Mouse (Mus musculus) heart, embryonic 10.5 days (tissue): ENCODE measurements around the gene Vash2. TPM values are rescaled to one million over a fixed set of nuclear protein-coding genes. Genes with fewer than 3 reads are reported as not detected.

Experiments
- DNase-seq: peaks from one replicate; pipeline ENCODE4 v3.0.0-alpha.2; 2017; ENCODE audit warnings: low spot score
- H3K27ac ChIP-seq: fragments of 300-500 bp; sonication (generic); 2 replicates; pipeline ENCODE4 v1.5.1; 2016; ENCODE audit warnings: mild to moderate bottlenecking
- H3K27me3 ChIP-seq: fragments of 300-500 bp; sonication (generic); 2 replicates; pipeline ENCODE4 v1.6.1; 2016; ENCODE audit warnings: mild to moderate bottlenecking; ENCODE audit not compliant: poor library complexity, insufficient read depth, severe bottlenecking
- H3K36me3 ChIP-seq: fragments of 300-500 bp; sonication (generic); 2 replicates; pipeline ENCODE4 v1.6.1; 2016; ENCODE audit warnings: mild to moderate bottlenecking, moderate library complexity
- H3K4me1 ChIP-seq: fragments of 300-500 bp; sonication (generic); 2 replicates; pipeline ENCODE4 v1.6.1; 2016; ENCODE audit warnings: mild to moderate bottlenecking
- H3K4me3 ChIP-seq: fragments of 300-500 bp; sonication (generic); 2 replicates; pipeline ENCODE4 v1.5.1; 2016; ENCODE audit warnings: mild to moderate bottlenecking, moderate library complexity
- H3K9me3 ChIP-seq: fragments of 300-500 bp; sonication (generic); 2 replicates; pipeline ENCODE4 v1.6.1; 2016; ENCODE audit warnings: mild to moderate bottlenecking, moderate library complexity
- WGBS: fragments of 180-500 bp; shearing (Covaris S2); methylation state at CpG from one replicate; pipeline ENCODE4 v1.1.7; 2016; 5-methylcytosine and 5-hydroxymethylcytosine counted together
- polyA plus RNA-seq: library from polyadenylated mRNA; unstranded; fragments of >200 nt; fragmentation: Nextera tagmentation; extraction: Ambion mirVana; gene quantifications from 2 replicates; pipeline ENCODE4 v1.2.1, GENCODE M21; 2016

Gene Vash2
- polyA plus RNA-seq, 1 experiment from 2014 or later = 56.7 TPM

GRCm38 (mm10) chr1:190971708-190972610 lies 7.1 kb downstream of the Vash2 start:
- 70% methylated on average over 14 of the region's 14 CpGs for WGBS
- peaks cover 84% of the 10 kb centered on the region for H3K36me3 ChIP-seq

GRCm38 (mm10) chr1:190968010-190968409 lies 11.1 kb downstream of the Vash2 start:
- Histone ChIP-seq H3K9me3 (no peaks in the 10 kb centered on the region), H3K4me1 (peaks cover 42% of the 10 kb centered on the region), H3K27me3 (no peaks in the 10 kb centered on the region), H3K36me3 (peaks cover 90% of the 10 kb centered on the region), H3K27ac (no peak overlapping the region), H3K4me3 (no peak overlapping the region)
- no peak for DNase-seq
- WGBS = 90% methylated on average over 7 of the region's 7 CpGs

More at GRCm38 (mm10) chr1:190971708-190972610, 7.1 kb downstream of the Vash2 start:
- DNase-seq = no peak
- H3K4me3 ChIP-seq = 0 out of 2 replicates have a peak overlapping the region, but pooled peaks have one; percentile 7
- no peaks in the 10 kb centered on the region for H3K9me3 ChIP-seq
- H3K27ac ChIP-seq = peak overlapping the region; percentile 80
- H3K4me1 ChIP-seq = peaks cover 64% of the 10 kb centered on the region
- H3K27me3 ChIP-seq = no peaks in the 10 kb centered on the region

GRCm38 (mm10) chr1:190964992-190965780 lies 13.9 kb downstream of the Vash2 start:
- H3K36me3 ChIP-seq = peaks cover 90% of the 10 kb centered on the region
- peaks cover 25% of the 10 kb centered on the region for H3K4me1 ChIP-seq
- no peak overlapping the region for H3K4me3 ChIP-seq
- H3K27ac ChIP-seq = peak overlapping the region; percentile 69
- H3K27me3 ChIP-seq = no peaks in the 10 kb centered on the region
- no peak for DNase-seq
- H3K9me3 ChIP-seq = no peaks in the 10 kb centered on the region
- 69% methylated on average over 15 of the region's 15 CpGs for WGBS

GRCm38 (mm10) chr1:190962760-190963159 lies 16.3 kb downstream of the Vash2 start:
- no peak for DNase-seq
- H3K4me3 ChIP-seq = no peak overlapping the region
- H3K27ac ChIP-seq = no peak overlapping the region
- peaks cover 29% of the 10 kb centered on the region for H3K4me1 ChIP-seq
- 87% methylated on average over 3 of the region's 3 CpGs for WGBS
- no peaks in the 10 kb centered on the region for H3K9me3 ChIP-seq
- peaks cover 93% of the 10 kb centered on the region for H3K36me3 ChIP-seq
- no peaks in the 10 kb centered on the region for H3K27me3 ChIP-seq

- Histone ChIP-seq H3K27me3 (no peaks in the 10 kb centered on the region), H3K27ac (peak overlapping the region; percentile 59), H3K9me3 (no peaks in the 10 kb centered on the region), H3K36me3 (peaks cover 98% of the 10 kb centered on the region), H3K4me3 (no peak overlapping the region), H3K4me1 (peaks cover 43% of the 10 kb centered on the region)
- no peak for DNase-seq
- WGBS = 42% methylated on average over 5 of the region's 5 CpGs
Observed at GRCm38 (mm10) chr1:190958821-190959220, 20.3 kb downstream of the Vash2 start.

GRCm38 (mm10) chr1:190953009-190953408 lies 26.1 kb downstream of the Vash2 start:
- Histone ChIP-seq H3K36me3 (peaks cover 97% of the 10 kb centered on the region), H3K27me3 (no peaks in the 10 kb centered on the region), H3K4me3 (peak overlapping the region; percentile 27; the same call in 1 of the 2 replicates), H3K27ac (peak overlapping the region; percentile 88), H3K4me1 (peaks cover 56% of the 10 kb centered on the region), H3K9me3 (no peaks in the 10 kb centered on the region)
- DNase-seq = peak; percentile 90
- 43% methylated on average over 3 of the region's 3 CpGs for WGBS

- no peak overlapping the region for H3K4me3 ChIP-seq
- H3K27ac ChIP-seq = 0 out of 2 replicates have a peak overlapping the region, but pooled peaks have one; percentile 53
- WGBS = 68% methylated on average over 5 of the region's 5 CpGs
- no peaks in the 10 kb centered on the region for H3K9me3 ChIP-seq
- no peak for DNase-seq
- H3K27me3 ChIP-seq = no peaks in the 10 kb centered on the region
- H3K4me1 ChIP-seq = peaks cover 52% of the 10 kb centered on the region
- peaks cover 95% of the 10 kb centered on the region for H3K36me3 ChIP-seq
Observed at GRCm38 (mm10) chr1:190951014-190951413, 28.1 kb downstream of the Vash2 start.

GRCm38 (mm10) chr1:190948846-190949245 lies 30.2 kb downstream of the Vash2 start:
- no peak for DNase-seq
- H3K4me1 ChIP-seq = peaks cover 32% of the 10 kb centered on the region
- H3K9me3 ChIP-seq = no peaks in the 10 kb centered on the region
- WGBS = 86% methylated on average over 17 of the region's 17 CpGs
- H3K36me3 ChIP-seq = peaks cover 85% of the 10 kb centered on the region
- H3K27me3 ChIP-seq = no peaks in the 10 kb centered on the region
- H3K27ac ChIP-seq = no peak overlapping the region; the same call in 1 of the 2 replicates
- H3K4me3 ChIP-seq = no peak overlapping the region

- H3K27me3 ChIP-seq = no peaks in the 10 kb centered on the region
- 89% methylated on average over 7 of the region's 7 CpGs for WGBS
- peaks cover 28% of the 10 kb centered on the region for H3K4me1 ChIP-seq
- H3K27ac ChIP-seq = no peak overlapping the region
- DNase-seq = no peak
- H3K9me3 ChIP-seq = no peaks in the 10 kb centered on the region
- H3K4me3 ChIP-seq = no peak overlapping the region
- peaks cover 85% of the 10 kb centered on the region for H3K36me3 ChIP-seq
Observed at GRCm38 (mm10) chr1:190948439-190948838, 30.7 kb downstream of the Vash2 start.

GRCm38 (mm10) chr1:190947986-190948385 lies 31.1 kb downstream of the Vash2 start:
- peaks cover 85% of the 10 kb centered on the region for H3K36me3 ChIP-seq
- DNase-seq = no peak
- no peak overlapping the region for H3K27ac ChIP-seq
- no peaks in the 10 kb centered on the region for H3K9me3 ChIP-seq
- H3K4me1 ChIP-seq = peaks cover 24% of the 10 kb centered on the region
- H3K4me3 ChIP-seq = no peak overlapping the region
- WGBS = 83% methylated on average over 5 of the region's 5 CpGs
- H3K27me3 ChIP-seq = no peaks in the 10 kb centered on the region

GRCm38 (mm10) chr1:190944109-190944760 lies 34.9 kb downstream of the Vash2 start:
- Histone ChIP-seq H3K27ac (no peak overlapping the region), H3K36me3 (peaks cover 85% of the 10 kb centered on the region), H3K4me3 (no peak overlapping the region), H3K9me3 (no peaks in the 10 kb centered on the region), H3K4me1 (0 out of 2 replicates have a peak, but pooled peaks cover 4% of the 10 kb centered on the region), H3K27me3 (no peaks in the 10 kb centered on the region)
- WGBS = 52% methylated on average over 6 of the region's 6 CpGs
- DNase-seq = no peak

- DNase-seq = no peak
- no peaks in the 10 kb centered on the region for H3K9me3 ChIP-seq
- peaks cover 79% of the 10 kb centered on the region for H3K36me3 ChIP-seq
- H3K27me3 ChIP-seq = no peaks in the 10 kb centered on the region
- no peak overlapping the region for H3K4me3 ChIP-seq
- H3K4me1 ChIP-seq = no peaks in the 10 kb centered on the region
- 95% methylated on average over 7 of the region's 7 CpGs for WGBS
- H3K27ac ChIP-seq = no peak overlapping the region
Observed at GRCm38 (mm10) chr1:190939803-190940202, 39.3 kb downstream of the Vash2 start.
